Mouse (Mus musculus): Measurements from ENCODE around the gene Slirp. TPM values are rescaled to one million over a fixed set of nuclear protein-coding genes. Genes with fewer than 3 reads are reported as not detected.

Gene Slirp
- total RNA-seq (2022) = 100 to 1,000 TPM; 101 to 134 (median 108) TPM

DNA sequence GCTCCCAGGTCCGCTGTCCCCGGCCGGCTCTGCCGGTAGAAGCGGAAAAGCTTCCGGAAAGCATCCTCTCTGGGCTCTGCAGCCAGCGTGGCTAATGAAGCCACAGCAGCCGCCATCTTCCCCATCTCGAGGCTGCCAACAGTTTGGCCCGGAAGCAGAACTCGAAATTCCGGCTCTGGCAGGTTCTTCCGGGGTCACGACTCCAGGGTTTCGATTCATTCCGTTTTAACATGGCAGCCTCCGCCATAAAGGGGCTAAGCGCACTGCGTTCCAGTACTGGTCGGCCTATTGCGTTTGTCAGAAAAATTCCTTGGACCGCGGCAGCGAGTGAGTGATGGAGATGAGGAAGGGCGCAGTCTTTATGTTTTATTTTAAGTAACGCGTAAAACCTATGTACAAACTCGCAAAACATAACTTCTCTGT, at the start of gene Slirp, which contains the start of gene Alkbh1:
Gene Slirp (plus strand): TSS at position 197 of the 423 bp plus-strand sequence.
Gene Alkbh1 (minus strand): TSS at position 318 of the 423 bp plus-strand sequence.
- DNase-seq (ENCODE audit: low spot score in 2 of 2) = peak; percentile 77 to 85

DNA sequence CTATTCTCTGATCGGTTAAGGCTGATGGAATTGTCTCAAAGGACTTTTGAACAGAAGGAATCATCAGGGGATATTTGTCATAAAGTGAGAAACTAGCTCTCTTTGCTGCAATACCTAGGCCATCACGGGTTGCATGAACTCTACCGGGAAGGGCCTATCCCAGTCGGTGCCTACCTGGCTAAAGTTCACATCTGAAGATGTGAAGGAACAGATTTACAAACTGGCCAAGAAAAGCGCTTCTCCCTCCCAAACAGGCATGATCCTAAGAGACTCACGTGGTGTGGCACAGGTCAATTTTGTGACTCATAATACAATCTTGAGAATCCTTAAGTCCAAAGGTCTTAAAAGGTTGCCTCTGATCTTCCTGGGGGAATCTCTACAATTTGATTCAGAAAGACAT, 49.4 kb upstream of the Slirp start:
- no peak for DNase-seq (ENCODE audit: low spot score in 2 of 2)

DNA sequence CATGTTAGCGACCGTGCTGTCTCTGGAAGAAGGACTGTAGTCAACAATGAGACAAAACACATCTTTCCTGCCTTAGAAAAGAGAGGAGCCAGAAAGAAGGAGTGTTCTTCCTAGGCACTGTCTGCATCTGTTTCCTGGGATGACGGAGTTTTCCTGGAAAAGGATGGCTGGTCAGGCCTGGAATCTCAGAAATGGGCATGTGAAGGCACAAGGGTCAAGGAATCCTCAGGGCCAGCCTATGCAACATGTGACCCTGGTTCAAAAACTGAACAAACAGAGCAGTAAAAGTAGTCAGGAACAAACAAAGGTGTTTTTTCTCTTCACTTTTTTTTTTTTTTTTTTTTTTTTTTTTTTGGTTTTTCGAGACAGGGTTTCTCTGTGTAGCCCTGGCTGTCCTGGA, 46.6 kb upstream of the Slirp start:
- no peak for DNase-seq (ENCODE audit: low spot score in 2 of 2)

DNA sequence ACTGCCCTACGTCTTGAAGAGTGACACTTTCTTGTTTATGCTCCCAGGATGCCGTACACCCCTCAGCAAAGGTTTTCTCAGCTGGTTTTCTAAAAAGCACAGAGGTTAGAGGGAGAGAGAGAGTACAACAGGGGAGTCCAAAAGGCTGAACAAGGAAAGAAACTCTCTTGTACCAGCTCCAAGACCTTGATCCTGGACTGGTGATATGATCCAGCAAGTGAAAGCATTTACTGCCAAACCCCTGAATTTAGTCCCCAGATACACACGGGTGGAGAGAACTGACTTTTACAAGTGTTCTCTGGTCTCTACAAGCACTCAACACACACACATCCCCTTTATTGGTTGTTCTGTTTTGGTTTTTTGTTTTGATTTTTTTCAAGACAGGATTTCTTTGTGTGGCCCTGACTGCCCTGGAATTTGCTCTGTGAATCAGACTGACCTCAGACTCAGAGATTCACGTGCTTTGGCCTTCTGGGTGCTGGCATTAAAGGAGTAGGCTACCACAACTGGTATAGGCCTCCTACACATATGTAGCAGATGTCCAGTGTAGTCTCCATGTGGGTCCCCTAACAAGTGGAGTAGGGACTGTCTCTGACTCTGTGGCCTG, 45.8 kb upstream of the Slirp start:
- no peak for DNase-seq (ENCODE audit: low spot score in 2 of 2)

DNA sequence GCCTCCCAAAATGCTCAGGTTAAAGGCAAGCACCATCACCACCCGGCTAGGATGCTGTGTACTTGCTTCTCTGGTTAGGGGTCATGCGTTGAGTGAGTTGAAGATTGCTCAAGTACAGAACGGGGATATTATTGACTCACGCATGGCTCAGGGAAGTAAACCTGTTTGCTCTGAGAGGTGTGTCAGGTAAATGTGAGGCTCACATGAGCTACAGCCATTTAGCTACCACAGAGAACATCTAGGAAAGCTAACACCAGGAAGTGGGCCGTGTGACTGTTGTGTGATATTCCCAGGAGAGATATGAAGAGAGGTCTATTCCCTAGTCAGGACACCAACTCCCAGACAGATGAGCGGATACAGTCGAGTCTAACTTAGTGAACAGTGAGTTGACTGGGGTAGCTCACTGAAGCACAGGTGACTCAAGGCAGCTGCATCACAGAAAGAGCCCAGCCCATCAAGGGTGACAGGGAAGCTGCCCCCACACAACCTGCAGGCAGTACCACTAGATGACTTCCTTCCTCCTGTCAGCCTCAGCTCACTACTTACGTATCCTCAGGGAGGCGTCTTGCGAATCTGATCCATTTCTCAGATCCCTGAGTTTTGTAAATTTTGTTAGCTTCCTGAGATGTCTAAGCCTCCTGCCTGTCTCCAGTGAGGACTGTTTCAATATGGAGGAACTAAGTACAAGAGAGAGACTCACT, 44.4 kb upstream of the Slirp start:
- no peak for DNase-seq (ENCODE audit: low spot score in 2 of 2)

DNA sequence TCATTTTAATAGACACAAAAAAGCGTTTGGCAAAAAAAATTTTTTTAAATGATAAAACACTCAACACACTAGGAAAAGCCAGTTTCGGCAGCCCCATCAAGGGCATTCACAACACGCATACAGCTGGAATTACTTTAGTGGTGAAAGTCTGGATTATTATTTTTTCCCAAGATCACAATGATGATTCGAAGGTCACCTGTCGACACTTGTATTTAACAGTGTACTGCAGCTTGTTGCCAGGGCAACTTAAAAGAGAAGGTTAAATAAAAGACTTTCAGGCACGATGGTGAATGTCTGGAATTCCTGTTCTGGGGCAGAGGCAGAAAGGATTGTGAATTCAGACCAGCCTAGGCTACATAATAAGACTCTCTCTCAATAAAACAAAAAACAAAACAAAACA, 41.8 kb upstream of the Slirp start:
- DNase-seq (ENCODE audit: low spot score in 2 of 2) = no peak

DNA sequence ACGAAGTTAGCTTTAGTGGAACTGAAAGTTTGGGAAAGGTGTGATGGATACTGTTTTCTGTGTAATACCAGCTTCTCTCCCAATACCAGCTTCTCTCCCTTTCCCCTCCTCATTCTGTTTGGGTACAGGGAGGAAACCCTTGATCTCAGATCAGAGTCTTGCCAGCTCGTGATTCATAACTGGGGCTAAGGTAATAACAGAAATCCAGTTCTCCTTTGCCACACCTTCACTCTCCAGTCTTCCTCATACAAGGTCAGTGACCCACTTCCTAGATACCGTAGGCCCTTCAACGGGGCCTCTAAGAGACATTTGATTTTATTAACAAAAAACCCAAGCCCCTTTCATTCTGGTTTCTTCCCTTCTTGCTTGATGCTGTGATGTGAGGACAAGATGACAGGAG, 38.5 kb upstream of the Slirp start:
- no peak for DNase-seq (ENCODE audit: low spot score in 2 of 2)

DNA sequence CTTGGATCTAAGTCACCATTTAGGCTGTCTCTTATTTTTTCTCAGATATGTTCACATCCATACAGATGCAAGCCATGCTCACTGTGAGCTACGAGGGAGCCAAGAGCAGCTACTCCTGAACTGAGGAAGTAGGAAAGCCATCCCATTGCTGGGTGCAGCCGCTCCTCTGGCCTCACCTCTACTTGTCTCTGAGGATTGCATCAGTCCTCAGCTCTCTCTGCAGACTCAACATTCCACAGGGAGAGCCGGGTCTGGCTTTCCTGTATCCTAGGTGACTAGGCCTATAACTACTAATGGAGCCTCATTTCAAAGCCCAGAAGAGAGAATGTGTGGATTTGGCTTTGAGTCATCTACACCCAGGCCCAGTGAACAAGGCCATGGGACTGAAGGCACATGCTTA, 38.0 kb upstream of the Slirp start:
- no peak for DNase-seq (ENCODE audit: low spot score in 2 of 2)

DNA sequence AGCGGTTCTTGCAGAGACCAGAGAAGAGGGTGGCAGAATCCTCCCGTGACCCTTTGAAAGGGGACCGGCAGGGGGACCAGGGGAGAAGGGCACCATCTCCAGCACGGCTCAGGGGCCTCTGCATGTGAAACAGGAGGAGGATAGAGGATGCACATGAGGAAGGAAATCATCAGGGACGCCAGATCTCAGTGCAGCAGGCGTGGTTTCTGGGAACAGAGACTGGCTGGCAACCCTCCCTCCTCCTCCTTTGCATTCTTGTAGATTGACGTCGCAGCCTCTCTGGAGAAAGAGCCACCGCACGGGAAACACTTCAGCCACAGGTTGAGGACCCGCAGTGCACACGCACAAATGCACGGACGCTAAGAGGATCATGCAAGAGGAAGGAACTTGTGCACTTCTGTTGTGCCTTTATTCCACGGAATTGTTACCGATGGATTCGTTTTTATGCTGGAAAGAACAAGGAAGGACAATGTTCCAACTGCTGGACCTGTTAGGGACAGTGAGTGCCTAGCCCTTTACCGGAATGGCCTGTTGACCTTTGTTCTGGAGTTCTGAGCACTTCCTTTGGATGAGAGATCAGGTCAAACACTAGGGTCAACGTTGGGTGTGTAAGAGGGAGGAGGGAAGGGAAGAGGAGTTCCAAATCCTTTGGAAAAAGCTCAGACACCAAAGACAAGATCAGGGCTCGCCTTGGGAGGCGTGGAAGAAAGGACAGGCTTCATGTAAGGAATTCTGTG, 35.7 kb upstream of the Slirp start:
- DNase-seq (ENCODE audit: low spot score in 2 of 2) = no peak

DNA sequence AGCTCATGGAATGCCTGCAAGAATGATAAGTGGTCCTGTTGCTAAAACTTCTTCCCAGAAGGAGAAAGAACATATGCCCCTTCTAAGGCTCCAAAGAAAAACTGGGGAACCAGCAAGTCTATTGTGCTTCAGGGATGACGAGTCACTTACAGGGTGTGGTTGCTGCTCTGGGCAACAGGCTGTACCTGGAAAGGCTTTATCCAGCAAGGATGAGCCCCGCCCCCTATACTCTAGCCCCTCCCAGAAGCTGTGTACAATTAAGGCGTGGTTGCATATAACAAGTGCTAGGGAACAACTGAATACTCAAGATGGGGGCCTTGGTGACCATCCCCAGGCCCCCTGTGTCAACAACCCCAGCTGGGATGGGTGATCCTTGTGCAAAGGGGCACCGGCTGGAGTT, 34.6 kb upstream of the Slirp start:
- DNase-seq (ENCODE audit: low spot score in 2 of 2) = no peak

DNA sequence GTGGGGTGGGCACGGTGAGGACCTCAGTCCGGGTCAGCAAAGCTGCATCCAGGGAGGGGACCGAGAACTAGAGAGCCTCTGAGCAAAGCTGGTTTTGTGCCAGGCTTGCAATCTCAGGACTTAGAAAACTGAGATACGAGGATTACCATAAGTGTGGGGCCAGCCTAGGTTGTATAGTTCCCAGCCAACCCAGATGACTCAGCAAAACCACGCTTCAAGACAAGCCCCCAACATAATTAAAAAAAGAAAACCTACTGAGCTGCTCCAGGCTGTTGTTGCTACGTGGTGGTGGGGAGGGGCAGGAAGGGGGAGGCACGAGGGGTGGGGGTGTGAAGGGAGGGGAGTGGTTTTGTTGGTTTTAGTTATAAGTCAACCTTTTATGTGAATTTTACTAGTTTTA, 32.7 kb upstream of the Slirp start:
- no peak for DNase-seq (ENCODE audit: low spot score in 2 of 2)

DNA sequence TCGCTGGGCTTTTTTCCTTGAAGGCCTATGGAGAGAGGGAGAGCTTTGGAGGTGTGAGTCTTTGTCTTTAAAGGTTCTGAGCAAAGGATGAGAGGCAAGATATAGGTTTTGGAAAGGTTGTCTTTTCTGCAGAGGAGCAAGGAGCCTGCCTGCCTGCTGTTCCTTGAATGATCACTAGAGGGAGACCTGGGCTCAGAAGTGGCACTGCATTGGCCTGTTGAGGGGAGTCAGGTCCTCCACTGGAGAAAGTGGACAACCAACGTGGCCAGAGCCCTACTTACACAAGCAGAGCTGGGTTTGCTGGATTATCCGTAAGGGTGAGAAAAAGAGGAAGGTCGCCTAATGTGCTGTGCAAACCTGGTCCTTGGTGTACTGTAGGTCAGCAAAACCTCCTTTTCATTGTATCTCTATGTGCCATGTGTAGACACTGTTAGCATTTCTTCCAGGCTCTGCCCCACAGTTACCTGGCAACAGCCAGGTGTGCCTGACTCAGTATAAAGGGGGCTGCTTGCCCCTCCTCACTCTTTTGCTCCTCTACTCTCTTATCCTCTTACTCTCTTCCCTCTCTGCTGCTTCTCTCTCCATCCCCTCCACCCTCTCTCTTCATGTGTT, 30.4 kb upstream of the Slirp start:
- DNase-seq (ENCODE audit: low spot score in 2 of 2) = peak; percentile 24 to 40

DNA sequence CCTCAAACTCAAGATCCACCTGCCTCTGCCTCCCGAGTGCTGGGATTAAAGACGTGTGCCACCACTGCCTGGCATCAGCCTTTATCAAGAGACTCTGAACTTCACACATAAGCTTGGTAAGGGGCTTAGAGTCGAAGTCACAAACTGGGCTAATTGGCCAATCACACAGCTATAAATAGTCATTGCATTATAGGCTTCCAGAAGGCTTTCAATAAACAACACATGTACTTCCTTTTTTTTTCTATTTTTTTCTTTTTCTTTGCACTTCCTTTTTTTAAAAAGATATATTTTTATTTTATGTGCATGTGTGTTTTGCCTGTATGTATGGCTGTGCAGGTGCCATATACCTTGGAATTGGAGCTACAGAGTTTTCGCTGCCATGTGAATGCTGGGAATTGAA, 28.3 kb upstream of the Slirp start:
- DNase-seq (ENCODE audit: low spot score in 2 of 2) = no peak

DNA sequence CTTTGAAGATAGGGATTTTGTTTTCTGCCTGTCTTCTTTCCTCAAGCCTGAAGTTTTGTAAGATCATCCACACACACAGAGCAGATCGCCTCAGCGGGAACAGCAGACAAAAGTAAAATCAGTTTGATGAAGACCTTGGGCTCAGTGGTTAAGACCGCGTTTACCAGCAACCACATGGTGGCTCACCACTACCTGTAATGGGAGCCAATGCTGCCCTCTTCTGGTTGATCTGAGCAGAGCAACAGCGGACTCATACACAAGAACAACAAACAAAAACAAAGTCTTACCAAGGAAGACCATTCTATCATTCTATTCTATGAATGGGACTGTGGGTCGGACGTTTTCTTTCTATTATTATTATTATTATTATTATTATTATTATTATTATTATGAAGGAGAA, 27.0 kb upstream of the Slirp start:
- DNase-seq (ENCODE audit: low spot score in 2 of 2) = no peak

DNA sequence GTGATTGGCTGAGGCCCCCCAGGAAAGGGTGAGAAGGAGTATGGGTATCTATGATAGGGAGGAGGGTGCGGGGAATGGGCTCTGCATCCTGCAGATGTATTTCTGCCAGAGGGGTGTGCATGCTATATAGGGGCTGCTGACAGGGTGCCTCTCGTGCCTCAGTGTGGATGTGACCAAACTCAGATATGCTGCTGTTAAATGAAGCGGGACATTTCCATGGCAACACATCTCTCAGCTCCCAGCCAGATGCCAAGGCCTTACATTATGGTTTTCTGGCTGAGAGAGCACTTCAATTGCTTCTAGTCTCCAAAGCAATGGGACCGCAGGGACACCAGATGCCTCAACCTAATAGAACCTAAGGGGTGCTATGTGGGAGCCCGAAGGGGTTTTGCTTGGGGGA, 24.8 kb upstream of the Slirp start:
- DNase-seq (ENCODE audit: low spot score in 2 of 2) = no peak

DNA sequence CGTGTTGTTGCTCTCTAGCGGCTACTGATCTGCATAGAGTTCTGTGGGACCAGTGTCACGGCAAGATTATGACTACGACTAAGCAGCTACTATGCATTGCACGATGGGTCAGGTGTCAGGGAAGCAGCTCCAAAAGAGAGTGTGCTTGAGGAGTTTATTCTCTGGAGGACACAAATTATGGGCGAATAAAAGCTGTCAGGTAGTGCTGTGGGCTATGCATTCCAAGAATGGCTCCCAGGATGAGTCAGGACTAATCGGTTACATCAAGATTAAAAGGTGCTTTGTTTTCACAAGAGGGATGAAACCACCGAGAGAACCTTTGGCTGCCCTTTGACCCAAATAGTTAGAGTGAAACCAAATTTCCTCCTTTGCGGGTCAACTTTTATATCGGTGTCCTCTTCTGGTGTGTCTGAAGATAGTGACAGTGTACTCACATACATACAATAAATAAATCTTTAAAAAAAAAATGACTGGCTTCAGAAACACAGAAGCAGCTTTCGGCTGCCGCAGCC, 23.7 kb upstream of the Slirp start:
- no peak for DNase-seq (ENCODE audit: low spot score in 2 of 2)

DNA sequence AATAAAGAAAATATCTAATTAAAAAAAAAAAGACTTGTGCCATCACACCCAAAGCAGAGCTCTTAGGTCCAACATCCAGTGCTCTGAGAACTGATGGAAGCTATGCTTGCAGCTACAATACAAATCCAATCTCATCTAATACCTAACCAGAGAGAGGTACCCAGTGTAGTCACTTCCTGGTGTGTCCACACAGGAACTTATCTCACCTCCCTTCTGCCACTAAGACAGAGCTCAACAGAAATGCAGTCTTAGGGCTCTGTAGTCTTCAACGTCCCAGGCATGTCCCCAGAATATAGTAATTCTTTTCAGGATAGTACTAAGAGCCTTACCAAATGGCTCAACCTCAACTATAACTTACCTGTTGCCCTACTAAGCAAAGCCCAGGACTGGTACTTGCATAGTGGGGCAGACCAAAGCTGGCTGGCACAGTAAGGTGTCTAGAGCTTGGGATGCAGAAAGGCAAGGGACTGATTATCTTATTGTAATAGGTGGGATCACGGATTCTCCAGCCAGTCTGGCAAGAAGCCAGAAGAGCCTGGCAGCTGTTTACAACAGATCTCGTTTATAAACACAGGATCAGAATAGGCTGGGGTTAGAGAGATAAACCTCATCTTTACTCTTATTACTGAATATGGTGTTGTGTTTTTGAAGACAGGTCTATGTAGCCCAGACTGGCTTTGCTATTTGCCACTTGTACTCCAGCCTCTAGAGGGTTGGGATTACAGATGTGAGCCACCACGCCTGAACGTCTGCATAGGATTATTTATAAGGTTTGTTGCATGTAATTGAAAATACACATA, 21.8 kb upstream of the Slirp start:
- no peak for DNase-seq (ENCODE audit: low spot score in 2 of 2)

DNA sequence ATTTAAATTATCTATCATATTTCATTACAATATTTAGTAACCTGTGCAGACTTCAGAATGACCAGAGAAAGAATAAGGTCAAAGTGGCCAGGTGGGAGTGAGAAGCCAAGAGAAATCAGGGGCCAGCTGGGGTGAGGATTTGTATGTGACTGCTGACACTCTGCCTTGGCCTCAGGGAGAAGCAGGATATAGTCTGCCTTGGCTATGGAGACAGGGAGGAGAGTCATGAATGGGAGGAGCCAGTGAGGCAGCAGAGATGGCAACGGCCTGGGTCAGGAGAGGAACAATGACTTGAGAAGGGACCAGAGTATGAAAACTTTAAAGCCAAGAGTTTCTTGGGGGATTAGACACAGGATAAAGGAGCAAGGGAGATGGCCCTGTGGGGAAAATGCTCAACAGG, 20.0 kb upstream of the Slirp start:
- no peak for DNase-seq (ENCODE audit: low spot score in 2 of 2)

DNA sequence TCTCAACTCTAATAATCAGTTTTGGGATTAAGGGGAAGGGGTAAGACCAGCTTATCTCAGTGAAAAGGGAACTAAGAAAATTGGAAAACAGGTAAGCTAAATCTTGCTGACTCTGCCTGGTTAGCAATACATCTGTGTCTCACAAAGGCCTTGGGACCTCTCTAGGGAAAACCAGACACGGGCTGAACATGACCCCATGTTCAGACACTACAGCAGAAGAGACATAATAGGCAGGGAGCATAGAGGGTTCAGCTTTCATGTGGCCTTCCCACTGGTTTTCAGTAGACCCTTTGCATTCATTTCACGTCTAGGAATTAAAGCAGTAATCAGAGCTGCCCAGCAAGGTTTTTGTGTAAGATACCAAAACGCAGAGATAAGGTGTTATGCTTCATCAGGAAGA, 19.2 kb upstream of the Slirp start:
- no peak for DNase-seq (ENCODE audit: low spot score in 2 of 2)

DNA sequence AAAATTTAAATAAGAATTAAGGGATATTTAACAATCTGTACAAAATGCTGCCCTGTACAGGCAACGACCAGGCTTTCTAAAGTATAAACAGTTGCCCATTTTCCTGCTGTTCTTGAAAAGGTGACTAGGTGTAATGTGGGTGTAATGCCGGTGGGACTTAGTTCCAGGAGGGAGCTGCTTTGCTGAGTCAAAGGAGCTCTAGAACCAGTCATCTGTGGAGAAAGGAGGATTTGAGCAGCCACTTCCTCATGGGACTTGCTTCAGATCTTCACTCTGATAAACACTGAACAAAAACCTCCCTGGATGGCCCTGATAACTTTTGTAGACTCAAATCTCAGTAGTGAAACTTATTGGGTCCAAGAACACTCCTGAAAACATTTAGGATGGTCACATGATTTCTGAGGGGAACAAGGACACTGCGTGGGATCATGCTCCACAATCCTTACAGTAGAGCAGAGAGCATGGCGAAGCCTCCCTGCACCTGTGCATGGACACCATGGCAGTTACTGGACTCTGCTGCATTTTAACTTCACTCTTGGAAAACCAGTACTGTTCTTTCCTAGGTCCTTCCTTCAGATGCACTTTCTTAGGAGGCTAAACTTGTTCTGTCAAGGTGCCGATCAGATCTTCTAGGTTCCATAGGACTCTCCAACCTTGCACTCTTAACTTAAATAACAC, 17.2 kb upstream of the Slirp start:
- DNase-seq (ENCODE audit: low spot score in 2 of 2) = no peak

DNA sequence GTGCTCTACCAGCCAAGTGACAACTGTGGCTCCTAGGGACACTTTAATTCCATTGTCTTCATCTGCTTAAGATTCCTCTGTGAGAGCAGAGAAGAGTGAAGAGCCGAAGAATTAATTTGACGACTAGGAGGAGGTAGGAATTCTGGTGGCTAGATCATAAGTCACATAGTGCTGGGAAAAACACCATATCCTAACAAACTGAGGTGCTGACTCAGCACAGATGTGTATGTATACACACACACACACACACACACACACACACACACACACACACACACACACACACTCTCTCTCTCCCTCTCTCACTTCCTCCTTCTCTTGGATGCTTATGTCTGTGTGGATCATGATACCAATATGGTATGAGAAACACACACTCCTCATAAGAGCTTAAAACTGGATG, 15.4 kb upstream of the Slirp start:
- no peak for DNase-seq (ENCODE audit: low spot score in 2 of 2)

All from left cerebral cortex, adult 8-10 months (tissue).